Mouse (Mus musculus): ENCODE data around the gene Ccdc30. TPM values are rescaled to one million over a fixed set of nuclear protein-coding genes. Genes with fewer than 3 reads are reported as not detected.
"Not testable (repeated sequence)": the region's sequence is repeated elsewhere in the genome, so short reads cannot be mapped to it uniquely, and the experiment has no call there.

Ccdc30 gene
- polyA plus RNA-seq, 1 experiment from 2014 or later, result 12.4 TPM

DNA sequence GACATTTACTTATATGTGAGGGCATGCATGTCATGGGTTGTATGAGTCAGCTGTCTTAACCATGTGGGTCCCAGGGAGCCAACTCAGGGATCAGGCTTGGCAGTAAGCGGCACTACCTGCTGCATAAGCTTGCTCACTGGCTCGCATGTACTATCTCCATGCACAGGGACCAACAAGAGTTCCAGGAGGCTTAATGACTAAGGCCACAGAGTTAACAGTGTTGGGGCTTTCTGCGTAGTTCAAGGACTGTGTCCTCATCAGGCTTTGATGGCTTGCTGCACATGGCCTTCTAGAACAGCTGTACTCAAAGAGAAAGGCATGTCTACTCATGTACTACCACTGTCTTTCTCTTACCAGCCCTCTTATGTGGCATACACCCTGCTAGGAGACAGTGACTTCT is 114.6 kb downstream of the Ccdc30 start:
- Histone ChIP-seq H3K4me1 (no peaks in the 10 kb centered on the region), H3K36me3 (ENCODE audit: poor library complexity, severe bottlenecking) (peaks cover 7% of the 10 kb centered on the region), H3K27me3 (no peaks in the 10 kb centered on the region), H3K4me2 (no peak overlapping the region), H3K4me3 (no peak overlapping the region), H3K9ac (no peak overlapping the region), H3K9me3 (replicated peaks) (no peaks in the 10 kb centered on the region), H3K27ac (no peak overlapping the region)
- WGBS, result 93% methylated on average over 3 of the region's 3 CpGs
- ATAC-seq, result no peak

DNA sequence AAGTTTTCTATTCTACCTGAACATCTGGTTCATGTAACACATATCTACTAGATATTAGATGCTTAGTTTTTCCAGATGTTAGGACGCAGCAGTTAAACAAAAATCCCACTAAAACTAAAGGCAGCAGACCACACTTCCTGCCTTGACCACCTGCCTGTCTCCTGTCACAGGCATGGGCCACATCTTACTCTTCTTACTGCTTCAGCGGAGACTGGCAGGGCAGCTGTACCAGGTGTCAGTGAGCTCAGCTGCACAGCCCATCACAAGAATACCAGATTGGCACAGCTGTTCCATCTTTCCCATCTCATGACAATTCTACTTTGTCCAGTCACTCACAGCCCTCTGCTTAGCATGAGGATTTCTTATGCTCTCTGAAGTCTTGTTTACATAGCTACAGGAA is 118.0 kb downstream of the Ccdc30 start:
- 89% methylated on average over 2 of the region's 2 CpGs for WGBS
- Histone ChIP-seq H3K27ac (no peak overlapping the region), H3K4me1 (peaks cover 11% of the 10 kb centered on the region), H3K4me3 (no peak overlapping the region), H3K4me2 (no peak overlapping the region), H3K9ac (no peak overlapping the region), H3K36me3 (ENCODE audit: poor library complexity, severe bottlenecking) (peaks cover 4% of the 10 kb centered on the region), H3K9me3 (replicated peaks) (no peaks in the 10 kb centered on the region), H3K27me3 (no peaks in the 10 kb centered on the region)
- no peak for ATAC-seq

- WGBS, result 9% methylated on average over 6 of the region's 6 CpGs
- Histone ChIP-seq H3K9me3 (replicated peaks) (no peaks in the 10 kb centered on the region), H3K9ac (peak overlapping the region; percentile 87), H3K4me3 (peak overlapping the region; percentile 96), H3K4me2 (peak overlapping the region; percentile 86), H3K27me3 (no peaks in the 10 kb centered on the region), H3K36me3 (ENCODE audit: poor library complexity, severe bottlenecking) (peaks cover 13% of the 10 kb centered on the region; the same call in 1 of the 2 replicates), H3K27ac (peak overlapping the region; percentile 93), H3K4me1 (peaks cover 33% of the 10 kb centered on the region)
- no peak for ATAC-seq
Observed at GRCm38 (mm10) chr4:119295134-119295453, 120.2 kb downstream of the Ccdc30 start.

DNA sequence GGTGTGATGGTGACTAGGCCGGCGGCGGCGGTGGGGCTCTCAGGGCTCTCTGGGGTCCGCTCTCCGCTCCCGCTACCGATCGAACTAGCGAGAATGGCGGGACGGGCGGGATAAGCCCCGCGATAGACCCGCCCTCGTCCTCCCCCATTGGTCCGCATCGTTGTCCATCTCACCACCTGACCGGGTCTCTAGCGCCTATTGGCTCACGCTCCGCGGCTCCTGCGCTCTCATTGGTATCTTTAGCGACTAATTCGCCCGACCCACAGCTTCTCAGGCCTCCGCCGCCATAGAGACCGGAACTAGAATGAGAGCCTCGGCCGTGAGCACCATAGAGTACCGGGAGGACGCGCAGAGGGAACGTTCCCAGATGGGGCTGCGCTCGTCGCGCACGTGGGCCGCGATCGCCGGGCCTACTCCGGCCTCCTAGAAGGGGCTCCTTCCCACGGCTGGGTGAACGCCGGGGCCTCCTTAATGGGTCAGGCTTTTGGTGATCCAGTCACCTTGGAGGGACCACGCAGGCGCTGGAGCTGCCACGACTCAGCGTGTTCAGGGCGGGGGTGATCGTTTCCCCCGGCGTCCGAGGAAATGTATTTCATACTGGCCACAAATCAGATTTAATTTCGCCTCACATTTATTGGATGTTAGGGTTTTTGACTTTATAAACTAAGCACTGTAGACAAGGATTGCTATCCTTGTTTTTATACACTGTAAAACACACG is 120.7 kb downstream of the Ccdc30 start, which contains the start of gene Ybx1:
Gene Ybx1 (minus strand): TSS at position 190 of the 719 bp plus-strand sequence.
- Histone ChIP-seq H3K4me3 (peak within 1 kb of the TSS; percentile 96), H3K4me1 (peaks cover 38% of the 10 kb centered on the region), H3K9ac (peak within 1 kb of the TSS; percentile 94), H3K9me3 (replicated peaks) (no peaks in the 10 kb centered on the region), H3K27me3 (no peaks in the 10 kb centered on the region), H3K36me3 (ENCODE audit: poor library complexity, severe bottlenecking) (peaks cover 13% of the 10 kb centered on the region; the same call in 1 of the 2 replicates), H3K27ac (peak within 1 kb of the TSS; percentile 93), H3K4me2 (peak within 1 kb of the TSS; percentile 86)
- ATAC-seq, result peak; percentile 99
- 0% methylated on average over 41 of the region's 61 CpGs for WGBS

DNA sequence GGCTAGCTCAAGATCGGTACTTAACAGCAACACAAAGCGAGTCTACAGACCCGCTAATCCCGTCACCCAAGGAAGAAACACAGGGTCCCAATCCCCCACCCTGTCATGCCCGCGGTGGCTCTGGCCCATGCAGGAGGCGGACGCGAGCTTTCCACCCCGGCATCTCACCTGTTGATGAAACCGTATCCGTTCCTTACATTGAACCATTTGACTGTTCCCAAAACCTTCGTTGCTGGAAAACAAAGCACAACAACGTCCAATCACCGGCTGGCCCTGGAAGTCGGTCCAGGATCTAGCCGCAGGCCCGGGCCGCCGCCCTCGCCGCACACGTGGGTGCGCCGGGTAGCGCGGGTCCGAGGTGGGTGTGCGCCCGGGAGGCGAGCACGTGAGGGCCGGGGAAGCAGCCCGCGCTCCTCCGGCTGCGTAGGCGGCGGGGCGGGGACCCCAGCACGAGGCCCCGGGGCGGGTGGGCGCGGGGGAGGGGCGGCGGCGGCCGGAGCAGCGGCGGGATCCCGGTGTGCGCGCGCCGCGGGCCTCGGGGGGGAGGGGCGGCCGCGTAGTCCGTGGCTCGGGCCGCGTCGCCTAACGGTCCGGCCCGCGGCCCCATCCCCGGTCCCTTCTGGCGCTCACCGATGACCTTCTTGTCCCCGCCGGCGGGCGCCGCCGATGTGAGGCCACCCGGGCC is 121.6 kb downstream of the Ccdc30 start:
- Histone ChIP-seq H3K4me3 (peak overlapping the region; percentile 96), H3K4me1 (peaks cover 41% of the 10 kb centered on the region), H3K4me2 (peak overlapping the region; percentile 86), H3K9ac (peak overlapping the region; percentile 94), H3K27me3 (no peaks in the 10 kb centered on the region), H3K36me3 (ENCODE audit: poor library complexity, severe bottlenecking) (peaks cover 17% of the 10 kb centered on the region), H3K27ac (peak overlapping the region; percentile 86), H3K9me3 (replicated peaks) (no peaks in the 10 kb centered on the region)
- ATAC-seq, result peak; percentile 25
- WGBS, result 0% methylated on average over 42 of the region's 80 CpGs

DNA sequence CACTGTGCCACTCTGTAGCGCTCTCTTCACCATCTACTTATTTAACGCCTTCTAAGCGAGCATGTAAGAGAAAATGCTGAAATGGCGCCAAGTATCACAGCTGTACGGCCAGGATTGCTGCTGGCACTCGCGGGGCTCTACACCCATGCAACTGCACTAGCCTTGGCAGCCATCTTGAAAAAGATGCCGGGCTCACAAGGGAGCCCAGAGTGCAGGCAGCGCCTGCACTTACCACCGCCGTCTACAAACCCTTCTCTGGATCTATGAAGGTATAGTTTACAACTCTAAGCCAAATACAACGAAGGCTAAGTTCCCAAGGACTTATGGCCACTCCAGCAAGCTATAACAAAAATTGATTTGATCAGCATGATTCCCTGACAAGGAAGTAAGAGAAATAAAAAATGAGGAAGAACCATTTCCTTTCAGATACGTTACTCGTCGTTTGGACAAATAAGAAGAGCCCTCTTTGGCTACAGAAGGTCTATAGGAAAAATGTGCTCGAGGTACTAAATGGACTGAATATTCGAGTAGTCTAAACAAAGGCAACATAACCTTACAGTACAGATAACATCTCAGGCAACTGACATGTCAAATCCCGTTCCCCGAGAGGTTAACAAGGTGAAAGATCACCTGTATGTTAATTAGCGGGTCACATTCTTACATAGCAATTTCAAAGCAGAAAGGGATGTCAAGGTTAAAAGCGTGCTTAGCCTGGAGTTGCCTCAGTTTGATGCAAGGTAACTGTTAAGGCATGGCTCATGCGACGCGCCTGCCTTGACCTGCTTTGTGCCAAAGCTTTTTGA is 122.3 kb downstream of the Ccdc30 start:
- H3K4me1 ChIP-seq, result peaks cover 41% of the 10 kb centered on the region
- peak overlapping the region; percentile 94 for H3K9ac ChIP-seq
- peak overlapping the region; percentile 86 for H3K27ac ChIP-seq
- H3K4me2 ChIP-seq, result peak overlapping the region; percentile 86
- H3K27me3 ChIP-seq, result no peaks in the 10 kb centered on the region
- under 1% methylated on average over 24 of the region's 24 CpGs for WGBS
- peak overlapping the region; percentile 96 for H3K4me3 ChIP-seq
- no peaks in the 10 kb centered on the region for H3K9me3 ChIP-seq (replicated peaks)
- ATAC-seq, result 0 out of 2 replicates have a peak, but pooled peaks have one; percentile 25
- H3K36me3 ChIP-seq (ENCODE audit: poor library complexity, severe bottlenecking), result peaks cover 23% of the 10 kb centered on the region

- peak overlapping the region; percentile 94 for H3K9ac ChIP-seq
- H3K9me3 ChIP-seq (replicated peaks), result no peaks in the 10 kb centered on the region
- H3K27ac ChIP-seq, result no peak overlapping the region
- no peak for ATAC-seq
- peak overlapping the region; percentile 96 for H3K4me3 ChIP-seq
- H3K4me2 ChIP-seq, result peak overlapping the region; percentile 86
- H3K4me1 ChIP-seq, result peaks cover 43% of the 10 kb centered on the region
- H3K36me3 ChIP-seq (ENCODE audit: poor library complexity, severe bottlenecking), result peaks cover 29% of the 10 kb centered on the region
- H3K27me3 ChIP-seq, result no peaks in the 10 kb centered on the region
- WGBS, result 63% methylated on average over 1 of the region's 1 CpGs
Observed at GRCm38 (mm10) chr4:119291921-119292320, 123.4 kb downstream of the Ccdc30 start.

DNA sequence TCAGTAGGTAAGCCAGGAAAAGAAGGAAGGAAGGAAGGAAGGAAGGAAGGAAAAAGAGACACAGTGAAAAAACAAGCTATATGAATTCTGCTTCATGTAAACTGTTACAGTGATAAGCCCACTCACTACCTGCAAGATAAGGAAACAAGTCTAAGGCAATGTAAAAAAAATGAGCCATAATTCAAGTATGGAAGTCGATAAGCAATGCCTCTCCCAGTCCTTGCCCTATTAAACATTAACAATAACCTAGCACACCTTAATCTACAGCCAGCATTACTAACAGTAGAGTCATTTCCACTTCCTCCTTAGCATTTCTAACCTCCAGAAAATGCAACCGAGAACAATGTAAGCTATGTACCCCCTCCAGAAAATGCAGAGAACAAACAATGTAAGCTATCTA is 130.0 kb downstream of the Ccdc30 start:
- no peak for ATAC-seq
- H3K27ac ChIP-seq, result no peak overlapping the region
- H3K4me1 ChIP-seq, result peaks cover 18% of the 10 kb centered on the region; the same call in 1 of the 2 replicates
- no peak overlapping the region for H3K9ac ChIP-seq
- no peaks in the 10 kb centered on the region for H3K27me3 ChIP-seq
- no peak overlapping the region for H3K4me2 ChIP-seq
- H3K36me3 ChIP-seq (ENCODE audit: poor library complexity, severe bottlenecking), result peaks cover 69% of the 10 kb centered on the region
- H3K9me3 ChIP-seq (replicated peaks), result no peaks in the 10 kb centered on the region
- H3K4me3 ChIP-seq, result no peak overlapping the region
- WGBS, result 84% methylated on average over 2 of the region's 2 CpGs

DNA sequence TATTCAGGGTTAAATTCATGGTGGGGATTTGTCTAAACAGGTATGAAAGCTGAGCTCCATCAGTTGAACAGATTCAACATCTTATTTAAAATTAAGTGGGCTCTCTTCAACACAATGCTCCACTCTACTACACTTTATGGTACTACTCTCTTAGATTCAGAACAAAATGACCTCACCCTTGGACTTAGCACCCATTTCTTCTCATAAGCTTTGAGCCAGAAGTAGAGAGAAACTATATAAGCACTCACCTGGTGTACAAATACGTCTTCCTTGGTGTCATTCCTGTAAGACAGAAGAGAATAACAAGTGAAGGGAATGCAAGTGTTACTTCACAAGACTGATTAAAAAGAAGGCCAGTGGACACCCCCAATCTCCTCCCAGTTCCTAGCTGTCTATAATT is 130.5 kb downstream of the Ccdc30 start:
- no peak overlapping the region for H3K9ac ChIP-seq
- WGBS, result 84% methylated on average over 1 of the region's 1 CpGs
- no peak overlapping the region for H3K4me3 ChIP-seq
- no peaks in the 10 kb centered on the region for H3K27me3 ChIP-seq
- peaks cover 13% of the 10 kb centered on the region; the same call in 1 of the 2 replicates for H3K4me1 ChIP-seq
- no peaks in the 10 kb centered on the region for H3K9me3 ChIP-seq (replicated peaks)
- H3K27ac ChIP-seq, result no peak overlapping the region
- peaks cover 72% of the 10 kb centered on the region for H3K36me3 ChIP-seq (ENCODE audit: poor library complexity, severe bottlenecking)
- H3K4me2 ChIP-seq, result no peak overlapping the region
- no peak for ATAC-seq

- H3K27me3 ChIP-seq; H3K4me2 ChIP-seq; H3K4me3 ChIP-seq; H3K27ac ChIP-seq; H3K9me3 ChIP-seq (replicated peaks); ATAC-seq; H3K9ac ChIP-seq; H3K4me1 ChIP-seq: not testable (repeated sequence)
- WGBS, result 89% methylated on average over 15 of the region's 15 CpGs
- peaks cover 95% of the 10 kb centered on the region for H3K36me3 ChIP-seq (ENCODE audit: poor library complexity, severe bottlenecking)
Observed at GRCm38 (mm10) chr4:119278784-119279183, 136.5 kb downstream of the Ccdc30 start.

DNA sequence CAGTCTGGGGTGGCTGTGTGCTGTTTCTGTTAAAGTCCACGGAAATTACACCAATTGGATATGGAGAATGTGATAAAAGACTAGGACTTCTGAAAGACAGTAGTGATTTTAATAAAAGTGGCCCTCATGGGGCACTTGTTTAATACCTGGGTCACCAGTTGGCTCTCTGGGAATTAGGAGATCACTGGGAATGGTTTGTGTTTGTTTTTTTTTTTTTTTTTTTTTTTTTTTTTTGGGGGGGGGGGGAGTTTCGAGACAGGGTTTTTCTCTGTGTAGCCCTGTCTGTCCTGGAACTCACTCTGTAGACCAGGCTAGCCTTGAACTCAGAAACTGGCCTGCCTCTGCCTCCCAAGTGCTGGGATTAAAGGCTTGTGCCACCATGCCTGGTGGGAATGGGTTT is 139.6 kb downstream of the Ccdc30 start:
- peaks cover 95% of the 10 kb centered on the region for H3K36me3 ChIP-seq (ENCODE audit: poor library complexity, severe bottlenecking)

GRCm38 (mm10) chr4:119275226-119275625 is 140.1 kb downstream of the Ccdc30 start:
- H3K9me3 ChIP-seq (replicated peaks), result no peaks in the 10 kb centered on the region
- WGBS, result 92% methylated on average over 2 of the region's 2 CpGs
- no peaks in the 10 kb centered on the region for H3K4me1 ChIP-seq
- H3K9ac ChIP-seq, result no peak overlapping the region
- no peak for ATAC-seq
- H3K36me3 ChIP-seq (ENCODE audit: poor library complexity, severe bottlenecking), result peaks cover 97% of the 10 kb centered on the region
- H3K4me3 ChIP-seq, result no peak overlapping the region
- H3K27ac ChIP-seq, result no peak overlapping the region
- H3K4me2 ChIP-seq, result no peak overlapping the region
- no peaks in the 10 kb centered on the region for H3K27me3 ChIP-seq

More for the DNA sequence above, 139.6 kb downstream of the Ccdc30 start:
- WGBS, result 89% methylated on average over 2 of the region's 2 CpGs
- no peak overlapping the region for H3K9ac ChIP-seq
- H3K9me3 ChIP-seq (replicated peaks), result no peaks in the 10 kb centered on the region
- H3K4me2 ChIP-seq, result no peak overlapping the region
- no peaks in the 10 kb centered on the region for H3K27me3 ChIP-seq
- H3K27ac ChIP-seq, result no peak overlapping the region
- ATAC-seq, result no peak
- no peak overlapping the region for H3K4me3 ChIP-seq
- H3K4me1 ChIP-seq, result no peaks in the 10 kb centered on the region

All from forebrain, embryonic 13.5 days (tissue).